Mouse (Mus musculus) limb, embryonic 13.5 days (tissue): ENCODE results near the gene Galr2. TPM values are rescaled to one million over a fixed set of nuclear protein-coding genes. Genes with fewer than 3 reads are reported as not detected.

Experiments used
- ATAC-seq: fragments of 200-750 bp; cut with Nextera tagmentation; 2 replicates; pipeline ENCODE4 v1.8.0; 2017; ENCODE audit warnings: low read depth, moderate number of reproducible peaks, moderate TSS enrichment; ENCODE audit not compliant: low FRiP score
- H3K27ac ChIP-seq: fragments of 300-500 bp; sonication (generic); 2 replicates; pipeline ENCODE4 v1.5.1; 2015; ENCODE audit warnings: inconsistent platforms, mild to moderate bottlenecking, moderate library complexity
- H3K27me3 ChIP-seq: fragments of 300-500 bp; sonication (generic); 2 replicates; pipeline ENCODE4 v1.6.1; 2015; ENCODE audit warnings: mild to moderate bottlenecking, inconsistent platforms
- H3K36me3 ChIP-seq: fragments of 300-500 bp; sonication (generic); 2 replicates; pipeline ENCODE4 v1.6.1; 2015; ENCODE audit warnings: inconsistent platforms, mild to moderate bottlenecking, moderate library complexity
- H3K4me1 ChIP-seq: fragments of 300-500 bp; sonication (generic); 2 replicates; pipeline ENCODE4 v1.6.1; 2015; ENCODE audit warnings: inconsistent platforms
- H3K4me2 ChIP-seq: fragments of 300-500 bp; sonication (generic); replicated peaks from 2 replicates; pipeline ENCODE4 v1.6.1; 2015; ENCODE audit warnings: inconsistent platforms, mild to moderate bottlenecking, moderate library complexity
- H3K4me3 ChIP-seq: fragments of 300-500 bp; sonication (generic); 2 replicates; pipeline ENCODE4 v1.5.1; 2015; ENCODE audit warnings: moderate library complexity, mild to moderate bottlenecking, inconsistent platforms
- H3K9ac ChIP-seq: fragments of 300-500 bp; sonication (generic); 2 replicates; pipeline ENCODE4 v1.6.1; 2015; ENCODE audit warnings: mild to moderate bottlenecking, inconsistent platforms
- H3K9me3 ChIP-seq: fragments of 300-500 bp; sonication (generic); 2 replicates; pipeline ENCODE4 v1.6.1; 2016; ENCODE audit warnings: inconsistent platforms
- WGBS: fragments of 180-500 bp; shearing (Covaris S2); methylation state at CpG from one replicate; pipeline ENCODE4 v1.1.7; 2015; 5-methylcytosine and 5-hydroxymethylcytosine counted together
- polyA plus RNA-seq: library from polyadenylated mRNA; unstranded; fragments of >200 nt; fragmentation: Nextera tagmentation; extraction: Ambion mirVana; gene quantifications from 2 replicates; pipeline ENCODE4 v1.2.1, GENCODE M21; 2015

Gene Galr2
- polyA plus RNA-seq, 1 experiment from 2014 or later = 0.18 TPM

- no peaks in the 10 kb centered on the region for H3K9me3 ChIP-seq
- no peak overlapping the region for H3K4me2 ChIP-seq
- 0 out of 2 replicates have a peak, but pooled peaks cover 4% of the 10 kb centered on the region for H3K27me3 ChIP-seq
- H3K36me3 ChIP-seq = no peaks in the 10 kb centered on the region
- no peak overlapping the region for H3K4me3 ChIP-seq
- H3K27ac ChIP-seq = no peak overlapping the region
- H3K4me1 ChIP-seq = peaks cover 4% of the 10 kb centered on the region; the same call in 1 of the 2 replicates
- WGBS = 55% methylated on average over 8 of the region's 8 CpGs
- no peak overlapping the region for H3K9ac ChIP-seq
- ATAC-seq = peak; percentile 51; the same call in 1 of the 2 replicates
These were observed 31.6 kb downstream of the Galr2 start for GRCm38 (mm10) chr11:116312359-116312758.

- Histone ChIP-seq H3K27me3 (no peaks in the 10 kb centered on the region), H3K36me3 (no peaks in the 10 kb centered on the region), H3K4me1 (peaks cover 11% of the 10 kb centered on the region; the same call in 1 of the 2 replicates), H3K4me2 (peak overlapping the region; percentile 98), H3K4me3 (peak overlapping the region; percentile 51), H3K27ac (no peak overlapping the region), H3K9me3 (no peaks in the 10 kb centered on the region), H3K9ac (peak overlapping the region; percentile 81)
- 2% methylated on average over 41 of the region's 41 CpGs for WGBS
- peak; percentile 85 for ATAC-seq
These were observed 38.2 kb downstream of the Galr2 start for GRCm38 (mm10) chr11:116318719-116319659.

- no peak overlapping the region for H3K4me3 ChIP-seq
- no peaks in the 10 kb centered on the region for H3K9me3 ChIP-seq
- H3K4me1 ChIP-seq = peaks cover 28% of the 10 kb centered on the region
- ATAC-seq = no peak
- no peak overlapping the region for H3K27ac ChIP-seq
- H3K4me2 ChIP-seq = no peak overlapping the region
- no peaks in the 10 kb centered on the region for H3K36me3 ChIP-seq
- WGBS = 64% methylated on average over 7 of the region's 7 CpGs
- H3K9ac ChIP-seq = peak overlapping the region; percentile 31; the same call in 1 of the 2 replicates
- peaks cover 4% of the 10 kb centered on the region; the same call in 1 of the 2 replicates for H3K27me3 ChIP-seq
These were observed 46.3 kb downstream of the Galr2 start for GRCm38 (mm10) chr11:116326963-116327603.

- WGBS = 45% methylated on average over 18 of the region's 18 CpGs
- Histone ChIP-seq H3K27me3 (peaks cover 29% of the 10 kb centered on the region), H3K4me1 (peaks cover 43% of the 10 kb centered on the region), H3K4me3 (no peak overlapping the region), H3K27ac (peak overlapping the region; percentile 44; the same call in 1 of the 2 replicates), H3K9me3 (no peaks in the 10 kb centered on the region), H3K9ac (no peak overlapping the region; the same call in 1 of the 2 replicates), H3K4me2 (no peak overlapping the region; the same call in 1 of the 2 replicates), H3K36me3 (no peaks in the 10 kb centered on the region)
- no peak for ATAC-seq
These were observed 48.8 kb downstream of the Galr2 start for GRCm38 (mm10) chr11:116329314-116330210.

- no peak overlapping the region for H3K4me3 ChIP-seq
- H3K4me1 ChIP-seq = peaks cover 48% of the 10 kb centered on the region
- no peaks in the 10 kb centered on the region for H3K36me3 ChIP-seq
- H3K4me2 ChIP-seq = no peak overlapping the region
- WGBS = 71% methylated on average over 7 of the region's 7 CpGs
- H3K27ac ChIP-seq = no peak overlapping the region
- H3K9ac ChIP-seq = no peak overlapping the region
- H3K27me3 ChIP-seq = peaks cover 35% of the 10 kb centered on the region
- H3K9me3 ChIP-seq = no peaks in the 10 kb centered on the region
- no peak for ATAC-seq
These were observed 49.4 kb downstream of the Galr2 start for GRCm38 (mm10) chr11:116330211-116330518.

- peaks cover 62% of the 10 kb centered on the region for H3K4me1 ChIP-seq
- peaks cover 36% of the 10 kb centered on the region for H3K27me3 ChIP-seq
- no peaks in the 10 kb centered on the region for H3K9me3 ChIP-seq
- no peak overlapping the region for H3K9ac ChIP-seq
- H3K4me2 ChIP-seq = no peak overlapping the region
- WGBS = 51% methylated on average over 19 of the region's 19 CpGs
- no peak overlapping the region for H3K4me3 ChIP-seq
- H3K27ac ChIP-seq = no peak overlapping the region
- no peak for ATAC-seq
- H3K36me3 ChIP-seq = no peaks in the 10 kb centered on the region
These were observed 51.7 kb downstream of the Galr2 start for GRCm38 (mm10) chr11:116332232-116332982.

GRCm38 (mm10) chr11:116332983-116333270, 52.2 kb downstream of the Galr2 start:
- 92% methylated on average over 3 of the region's 3 CpGs for WGBS
- no peak for ATAC-seq
- no peak overlapping the region for H3K4me2 ChIP-seq
- H3K9ac ChIP-seq = no peak overlapping the region
- no peak overlapping the region for H3K27ac ChIP-seq
- peaks cover 1% of the 10 kb centered on the region; the same call in 1 of the 2 replicates for H3K36me3 ChIP-seq
- peaks cover 63% of the 10 kb centered on the region for H3K4me1 ChIP-seq
- H3K9me3 ChIP-seq = no peaks in the 10 kb centered on the region
- no peak overlapping the region for H3K4me3 ChIP-seq
- peaks cover 37% of the 10 kb centered on the region for H3K27me3 ChIP-seq

Other genes starting within 250 kb of the Galr2 start
- gene Unc13d, start 203.0 kb upstream of the Galr2 start, polyA plus RNA-seq = 2.1 and 2.4 TPM in 2 replicates
- 43.1 and 47.9 TPM in 2 replicates for gene Wbp2, start 193.9 kb upstream of the Galr2 start, polyA plus RNA-seq
- 15.7 and 15.9 TPM in 2 replicates for gene Trim47, start 153.7 kb upstream of the Galr2 start, polyA plus RNA-seq
- 2.3 and 3.2 TPM in 2 replicates for gene Trim65, start 149.8 kb upstream of the Galr2 start, polyA plus RNA-seq
- 86.0 and 86.3 TPM in 2 replicates for gene Mrpl38, start 142.1 kb upstream of the Galr2 start, polyA plus RNA-seq
- gene Fbf1, start 112.8 kb upstream of the Galr2 start, polyA plus RNA-seq = 48.6 and 48.9 TPM in 2 replicates
- gene Ten1, start 82.1 kb upstream of the Galr2 start, polyA plus RNA-seq = 63.3 and 72.1 TPM in 2 replicates
- gene Acox1, start 81.9 kb upstream of the Galr2 start, polyA plus RNA-seq = 22.0 and 23.5 TPM in 2 replicates
- 3.3 and 4.0 TPM in 2 replicates for gene Evpl, start 42.9 kb upstream of the Galr2 start, polyA plus RNA-seq
- 109 and 110 TPM in 2 replicates for gene Srp68, start 6.7 kb upstream of the Galr2 start, polyA plus RNA-seq
- gene Exoc7, start 26.3 kb downstream of the Galr2 start, polyA plus RNA-seq = 76.5 and 80.2 TPM in 2 replicates
- gene Foxj1, start 54.5 kb downstream of the Galr2 start, polyA plus RNA-seq = 0.25 and 0.37 TPM in 2 replicates
- gene Rnf157, start 132.1 kb downstream of the Galr2 start, polyA plus RNA-seq = 18.6 and 18.7 TPM in 2 replicates
- 28.2 and 30.2 TPM in 2 replicates for gene Ubald2, start 153.2 kb downstream of the Galr2 start, polyA plus RNA-seq
- 0.17 and 0.24 TPM in 2 replicates for gene Qrich2, start 185.3 kb downstream of the Galr2 start, polyA plus RNA-seq
- gene Prpsap1, start 213.3 kb downstream of the Galr2 start, polyA plus RNA-seq = 189 and 199 TPM in 2 replicates
- 2.3 and 2.9 TPM in 2 replicates for gene Sphk1, start 250.0 kb downstream of the Galr2 start, polyA plus RNA-seq